Mouse (Mus musculus) spleen, postnatal 0 days (tissue): ENCODE results near the gene Mlxip. TPM values are rescaled to one million over a fixed set of nuclear protein-coding genes. Genes with fewer than 3 reads are reported as not detected.

Experiments used
- polyA plus RNA-seq: library from polyadenylated mRNA; unstranded; fragments of >200 nt; fragmentation: Nextera tagmentation; extraction: Ambion mirVana; gene quantifications from 2 replicates; pipeline ENCODE4 v1.2.1, GENCODE M21; 2015

Gene Mlxip
- 7.2 and 8.4 TPM in 2 replicates for polyA plus RNA-seq

GRCm38 (mm10) chr5:123394303-123394956, at the start of gene Mlxip:
TSS of gene Mlxip (plus strand) at chr5:123394798.

GRCm38 (mm10) chr5:123489112-123489785, 94.7 kb downstream of the Mlxip start, which contains the start of the genes Lrrc43 and Il31:
TSS of gene Lrrc43 (plus strand) at chr5:123489305.
TSS of gene Il31 (minus strand) at chr5:123489489.

Other genes with a start within 250 kb of the Mlxip start
- 130 and 142 TPM in 2 replicates for gene Psmd9, start 225.4 kb upstream of the Mlxip start, polyA plus RNA-seq
- gene Hpd, start 212.1 kb upstream of the Mlxip start, polyA plus RNA-seq, result 0.42 and 0.76 TPM in 2 replicates
- 0.18 and 0.38 TPM in 2 replicates for gene Wdr66, start 142.7 kb upstream of the Mlxip start, polyA plus RNA-seq
- gene Bcl7a, start 51.0 kb upstream of the Mlxip start, polyA plus RNA-seq, result 9.9 and 11.7 TPM in 2 replicates
- not detected in 2 replicates for gene Lrrc43, start 94.5 kb downstream of the Mlxip start, polyA plus RNA-seq
- gene Il31, start 94.7 kb downstream of the Mlxip start, polyA plus RNA-seq, result not detected in 2 replicates
- gene B3gnt4, start 115.7 kb downstream of the Mlxip start, polyA plus RNA-seq, result 0.12 TPM in 1 of 2 replicates, not detected in the other
- 70.7 and 72.1 TPM in 2 replicates for gene Diablo, start 129.4 kb downstream of the Mlxip start, polyA plus RNA-seq
- 0.25 and 0.36 TPM in 2 replicates for gene Gm49027, start 130.7 kb downstream of the Mlxip start, polyA plus RNA-seq
- 16.1 and 17.2 TPM in 2 replicates for gene Vps33a, start 178.2 kb downstream of the Mlxip start, polyA plus RNA-seq